Mouse (Mus musculus): ENCODE measurements at regions not wholly inside any gene's neighbourhood (a gene's known extent, or its start where the extent isn't known, plus 50 kb on each side); places are given as distances from the start of the nearest gene placed in this dataset.

DNA sequence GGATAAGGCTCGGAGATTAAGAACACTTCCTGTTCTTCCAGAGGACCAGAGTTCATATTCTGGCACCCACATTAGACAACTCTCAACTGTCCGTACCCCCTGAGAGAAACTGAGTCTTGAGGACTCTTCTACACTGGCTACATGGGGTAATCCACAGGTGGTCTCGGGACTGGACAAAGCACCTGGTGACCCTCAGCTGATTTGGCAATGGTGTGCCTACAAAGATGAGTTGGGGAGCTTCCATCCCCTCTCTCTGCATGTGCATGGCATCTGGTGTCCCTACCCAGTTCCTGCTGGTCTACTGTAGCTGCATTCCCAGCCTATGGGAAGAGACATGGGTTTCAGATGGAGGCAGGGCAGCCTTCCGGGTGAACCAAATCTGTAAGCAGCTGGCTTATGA lies 61.2 kb upstream of the Kcnj15 start:
- no peak for DNase-seq (ENCODE audit: low spot score)

- peak; percentile 80 for DNase-seq (ENCODE audit: low spot score)
These were observed 60.7 kb upstream of the Kcnj15 start for GRCm38 (mm10) chr16:95196622-95197021.

GRCm38 (mm10) chr16:95198795-95199563 lies 58.4 kb upstream of the Kcnj15 start:
- DNase-seq (ENCODE audit: low spot score): no peak

GRCm38 (mm10) chr16:95202126-95202883 lies 55.1 kb upstream of the Kcnj15 start:
- DNase-seq (ENCODE audit: low spot score): peak; percentile 7

DNA sequence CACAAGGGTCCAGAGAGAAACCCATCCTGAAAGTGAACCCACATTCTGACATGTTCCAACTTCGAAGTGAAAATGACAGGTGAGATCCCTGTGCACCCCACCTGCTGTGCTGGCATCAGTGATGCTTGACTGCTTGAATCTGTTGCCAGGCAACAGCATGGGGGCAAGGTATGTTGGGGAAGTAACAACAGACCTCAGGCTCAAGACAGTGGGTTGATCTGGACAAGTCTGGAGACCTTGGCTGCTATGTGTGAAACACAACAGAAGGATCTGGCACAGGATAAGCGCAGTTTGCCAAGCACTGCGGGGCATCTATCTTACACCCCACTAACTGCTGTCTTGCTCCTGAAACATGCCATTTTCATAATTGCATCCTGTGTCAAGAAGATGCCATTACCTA lies 54.3 kb upstream of the Kcnj15 start:
- no peak for DNase-seq (ENCODE audit: low spot score)

- DNase-seq (ENCODE audit: low spot score): no peak
These were observed 53.6 kb upstream of the Kcnj15 start for GRCm38 (mm10) chr16:95203790-95204189.

DNA sequence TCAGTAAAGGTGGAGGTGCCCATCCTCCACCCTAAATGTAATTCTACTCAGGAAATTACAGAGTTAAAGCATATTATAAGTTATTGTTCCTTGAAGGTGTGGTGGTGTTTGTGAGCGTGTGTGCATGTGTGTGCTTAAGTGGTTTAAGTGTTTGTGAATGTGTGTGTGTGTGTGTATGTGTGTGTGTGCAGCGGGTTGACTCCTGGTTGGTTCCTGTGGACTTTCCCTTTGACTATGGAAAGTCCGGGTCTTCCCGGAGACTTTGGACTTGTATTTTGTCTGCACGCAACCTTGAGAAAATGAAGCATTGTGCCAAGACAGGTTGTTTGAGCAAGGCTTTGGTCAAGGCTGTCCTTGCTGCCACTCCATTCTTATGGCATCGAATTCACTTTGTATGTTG lies 52.9 kb upstream of the Kcnj15 start:
- DNase-seq (ENCODE audit: low spot score): no peak

DNA sequence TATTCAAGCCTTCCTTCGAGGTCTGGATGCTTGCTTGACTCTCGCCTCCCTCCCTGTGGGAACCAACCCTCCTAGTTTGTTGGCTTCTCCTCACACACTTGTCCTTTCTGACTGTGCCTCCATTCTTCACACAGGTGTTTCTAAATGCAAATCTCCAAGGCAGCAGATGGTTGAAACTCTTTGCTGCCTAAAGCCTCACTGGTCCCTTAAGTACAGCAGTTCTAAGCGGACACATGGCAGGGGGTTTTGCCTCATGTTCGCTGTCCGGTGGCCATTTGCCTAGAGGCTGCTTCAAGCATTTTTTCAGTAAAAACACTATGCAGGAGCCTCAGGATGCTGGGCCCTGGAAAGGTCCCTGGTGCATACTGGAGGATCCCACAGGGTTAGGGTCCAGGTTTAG lies 50.9 kb upstream of the Kcnj15 start:
- no peak for DNase-seq (ENCODE audit: low spot score)

DNA sequence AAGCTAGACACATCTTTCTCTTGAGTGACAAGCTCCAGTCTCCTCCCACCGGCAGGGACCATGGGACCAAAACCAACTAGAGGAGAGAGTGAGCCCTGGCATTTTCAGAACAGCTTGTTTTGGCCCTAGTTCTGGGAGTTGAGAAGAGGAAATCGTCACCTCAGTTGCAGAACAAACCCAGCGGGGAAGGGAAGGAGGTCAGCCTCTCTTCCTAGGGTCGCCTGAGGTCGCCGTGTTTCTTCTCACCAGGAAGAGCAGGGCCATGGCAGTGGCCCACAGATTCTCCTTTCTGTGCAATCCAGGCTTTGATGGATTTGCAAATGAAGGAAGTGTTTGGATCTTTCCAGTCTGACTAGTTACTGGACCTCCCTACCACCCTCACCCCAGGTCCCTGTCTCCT lies 49.8 kb upstream of the Kcnj15 start:
- no peak for DNase-seq (ENCODE audit: low spot score)
